Mouse (Mus musculus) embryo, embryonic 9.5 days (tissue): ENCODE results near the gene Atp8b5.

ENCODE experiments used
- DNase-seq: peaks from one replicate; pipeline ENCODE4 v3.0.0-alpha.2; 2017; ENCODE audit errors: extremely low spot score

Atp8b5 gene

DNA sequence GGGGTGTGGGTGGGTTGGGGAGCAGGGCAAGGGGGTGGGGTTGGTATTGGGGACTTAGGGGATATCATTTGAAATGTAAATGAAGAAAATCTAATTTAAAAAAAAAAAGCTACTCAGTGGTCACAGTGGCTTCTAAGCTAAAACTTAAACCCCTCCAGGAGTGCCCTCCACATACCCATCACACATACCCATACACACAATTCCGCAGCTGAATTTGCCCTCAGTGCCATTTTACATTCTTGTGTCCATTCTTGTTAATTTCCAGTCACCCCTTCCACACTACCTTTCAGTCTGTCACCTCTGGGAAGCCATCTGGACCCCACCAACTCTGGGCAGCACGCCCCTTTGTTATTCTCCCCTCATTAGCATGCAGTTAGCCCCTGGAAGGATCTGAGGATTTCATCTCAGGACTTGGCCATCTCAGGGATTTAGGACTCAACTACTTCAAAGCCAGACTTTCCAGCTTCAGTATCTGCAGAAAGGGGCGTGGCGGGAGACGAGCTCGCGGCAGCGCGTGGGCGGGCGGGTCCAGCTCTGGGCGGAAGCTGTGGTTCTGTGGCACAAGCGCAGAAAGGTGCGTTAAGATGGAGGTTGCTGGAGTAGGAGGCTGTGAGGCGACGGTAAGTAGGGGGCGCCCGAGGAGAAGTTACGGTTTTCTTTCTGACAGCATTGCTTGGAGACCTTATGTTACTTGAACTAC lies at the start of gene Atp8b5:
Gene Atp8b5 (plus strand): TSS at position 537 of the 700 bp plus-strand sequence.
- DNase-seq: peak; percentile 80

DNA sequence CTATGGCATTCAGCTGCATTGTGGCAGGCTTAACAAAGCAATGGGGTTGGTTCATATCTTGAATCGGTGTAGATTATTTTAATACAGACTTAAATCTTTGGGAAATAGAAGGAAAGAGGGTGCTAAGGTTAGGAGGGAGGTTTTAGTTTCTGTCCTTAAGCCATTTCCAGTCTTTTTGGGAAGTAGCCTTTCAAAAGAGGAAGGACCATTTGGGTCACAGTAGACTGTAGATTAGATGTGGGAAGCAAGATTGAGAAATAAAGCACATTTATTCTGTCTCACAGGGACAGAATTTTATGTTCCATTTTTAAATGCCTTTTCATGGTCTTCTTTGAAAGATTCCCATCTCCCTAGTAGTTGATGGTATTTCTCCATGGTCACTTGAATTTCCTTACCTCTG lies 49.0 kb upstream of the Atp8b5 start:
- no peak for DNase-seq

DNA sequence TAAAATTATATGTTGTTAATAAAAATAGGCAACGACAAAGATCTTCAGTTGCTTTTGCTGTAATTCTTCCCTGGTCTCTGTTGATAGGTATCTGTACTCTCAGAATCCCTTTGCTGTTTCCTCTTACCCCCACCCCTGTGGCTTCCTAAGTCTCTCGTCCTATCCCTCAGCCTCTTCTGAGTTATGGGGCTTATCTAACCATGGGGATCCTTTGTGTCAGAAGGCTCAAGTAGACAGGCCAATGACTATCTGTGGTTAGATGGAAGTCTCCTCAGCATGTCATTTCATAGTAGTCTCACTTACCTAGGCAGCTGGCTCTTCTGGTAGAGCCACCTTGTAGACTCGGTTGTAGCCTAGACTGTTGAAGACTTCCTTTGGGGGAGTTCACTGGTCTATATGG lies 35.1 kb upstream of the Atp8b5 start:
- DNase-seq: no peak

DNA sequence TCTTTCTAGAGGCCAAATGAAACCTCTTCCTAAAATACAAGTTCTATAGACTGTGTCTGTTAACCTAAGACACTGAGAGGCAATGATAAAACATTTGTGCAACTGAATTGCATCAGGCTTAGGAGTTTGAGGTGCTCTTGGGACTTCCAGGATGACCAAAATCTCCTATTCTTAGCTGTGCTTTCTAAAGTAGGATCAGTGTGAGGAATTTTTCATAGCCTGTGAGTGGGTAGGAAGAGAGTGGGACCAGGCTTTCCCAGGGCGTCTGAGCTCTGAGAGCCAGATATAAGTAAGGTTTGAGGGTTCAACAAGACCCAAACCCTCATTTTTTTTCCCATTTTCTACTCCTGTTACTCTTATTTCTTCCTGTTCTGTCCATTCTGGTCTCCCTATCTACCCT lies 34.0 kb upstream of the Atp8b5 start:
- DNase-seq: no peak

DNA sequence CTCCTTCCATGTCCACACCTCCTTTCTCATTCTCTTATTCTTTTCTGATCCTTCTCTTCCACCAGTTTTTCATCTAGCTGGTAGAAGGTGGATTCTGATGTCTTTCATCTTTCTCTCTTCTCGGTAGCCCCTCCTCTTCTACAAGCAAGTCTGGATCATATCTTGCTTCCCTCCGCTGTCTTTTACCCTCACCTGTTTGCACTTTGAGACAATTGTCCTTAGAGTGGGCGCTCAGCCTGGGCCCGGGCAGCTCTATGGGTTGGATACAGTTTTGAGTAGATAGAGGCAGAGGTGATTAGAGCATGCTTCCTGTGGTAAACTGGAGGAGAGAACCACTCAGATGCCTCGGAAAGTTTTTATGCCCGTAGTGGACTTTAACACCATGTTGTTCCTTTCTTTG lies 33.5 kb upstream of the Atp8b5 start:
- DNase-seq: no peak

DNA sequence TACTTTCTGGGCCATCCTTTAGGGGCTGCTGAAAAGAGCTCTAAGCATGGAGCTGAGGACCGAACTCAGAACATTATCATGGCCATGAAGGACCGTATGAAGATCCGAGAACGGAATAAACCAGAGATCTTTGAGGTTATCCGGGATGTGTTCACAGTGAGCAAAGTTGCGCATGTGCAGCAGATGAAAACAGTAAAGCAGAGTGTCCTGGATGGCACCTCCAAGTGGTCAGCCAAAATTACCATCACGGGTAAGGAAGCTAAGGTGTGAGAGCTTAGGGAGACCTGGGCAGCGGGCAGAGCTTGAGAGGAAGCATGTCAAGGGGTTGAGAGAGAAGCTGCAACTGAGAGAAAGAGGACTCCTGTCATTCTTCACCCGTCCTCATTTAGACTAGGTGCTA lies 30.1 kb upstream of the Atp8b5 start:
- no peak for DNase-seq

DNA sequence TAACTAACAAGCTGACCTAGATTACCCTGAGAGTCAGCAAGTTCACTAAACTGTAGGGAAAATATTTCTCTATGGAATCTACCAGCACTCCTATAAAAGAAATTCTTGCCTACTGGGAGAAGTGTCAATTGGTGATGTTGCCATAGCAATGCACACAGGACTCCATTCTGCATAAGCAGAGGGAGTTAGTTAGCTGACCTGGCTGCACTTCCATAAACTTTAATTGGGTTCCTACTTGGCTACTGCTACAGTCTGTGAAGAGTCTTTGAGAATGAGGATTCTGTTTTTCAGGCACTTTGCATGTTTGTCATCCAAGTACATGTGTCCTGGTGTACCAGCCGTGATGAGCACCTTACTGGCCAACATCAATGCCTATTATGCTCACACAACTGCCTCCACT lies 26.2 kb upstream of the Atp8b5 start:
- no peak for DNase-seq

DNA sequence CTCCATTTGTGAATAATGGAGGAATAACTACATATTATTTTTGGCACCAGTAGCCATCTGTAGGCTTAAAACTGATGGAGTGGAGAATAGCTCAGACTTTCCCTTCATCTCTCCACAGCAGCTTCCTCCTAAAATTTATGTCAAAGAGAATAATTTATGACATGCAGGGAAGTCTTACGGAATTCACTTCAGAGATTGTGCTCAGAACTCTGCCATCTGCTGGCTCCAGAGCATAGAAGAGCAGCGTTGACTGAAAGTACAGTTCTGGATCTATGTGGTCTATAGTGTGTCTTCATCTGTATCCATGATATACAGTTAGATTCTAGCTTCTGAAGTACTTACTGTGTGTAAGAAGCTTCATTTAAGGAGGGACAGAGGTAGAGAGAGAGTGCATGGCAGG lies 22.9 kb upstream of the Atp8b5 start:
- no peak for DNase-seq

DNA sequence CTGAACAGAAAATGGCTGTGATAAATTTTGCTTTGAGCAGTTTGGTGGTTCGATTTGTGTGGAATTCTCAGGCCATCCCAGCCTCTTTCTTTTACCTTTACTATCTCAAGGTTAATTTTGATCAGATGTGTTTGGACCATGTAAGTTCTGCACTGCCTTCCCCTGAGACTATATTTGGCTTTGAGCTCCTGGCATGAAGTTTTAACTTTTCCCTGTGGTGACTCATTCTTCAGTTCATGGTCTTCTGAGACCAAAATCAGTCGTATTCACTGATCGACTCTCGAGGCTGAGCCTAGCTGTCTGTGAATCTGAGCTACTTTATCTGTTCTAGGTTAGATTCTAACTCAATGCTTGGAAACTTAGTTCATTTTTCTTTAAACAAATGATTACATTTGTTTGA lies 21.2 kb upstream of the Atp8b5 start:
- no peak for DNase-seq

DNA sequence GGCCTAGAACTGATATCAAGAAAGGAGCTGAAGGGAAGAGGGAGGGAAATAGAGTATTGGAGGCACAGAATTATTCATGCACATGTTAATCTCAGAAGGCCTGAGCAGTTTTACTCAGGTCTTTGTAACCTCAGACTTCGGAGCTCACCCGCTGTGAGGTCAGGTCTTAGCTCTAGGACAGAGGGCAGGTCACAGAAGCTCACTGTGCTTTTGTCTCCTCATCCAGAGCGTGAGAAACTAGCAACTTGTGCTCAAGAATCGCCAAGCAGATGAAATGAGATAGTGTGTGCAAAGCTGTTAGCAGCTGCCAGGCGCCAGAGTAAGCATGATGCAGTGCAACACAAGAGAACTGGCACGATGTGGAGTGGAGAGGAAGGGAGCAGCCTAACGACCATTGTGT lies 18.9 kb upstream of the Atp8b5 start:
- peak; percentile 19 for DNase-seq

DNA sequence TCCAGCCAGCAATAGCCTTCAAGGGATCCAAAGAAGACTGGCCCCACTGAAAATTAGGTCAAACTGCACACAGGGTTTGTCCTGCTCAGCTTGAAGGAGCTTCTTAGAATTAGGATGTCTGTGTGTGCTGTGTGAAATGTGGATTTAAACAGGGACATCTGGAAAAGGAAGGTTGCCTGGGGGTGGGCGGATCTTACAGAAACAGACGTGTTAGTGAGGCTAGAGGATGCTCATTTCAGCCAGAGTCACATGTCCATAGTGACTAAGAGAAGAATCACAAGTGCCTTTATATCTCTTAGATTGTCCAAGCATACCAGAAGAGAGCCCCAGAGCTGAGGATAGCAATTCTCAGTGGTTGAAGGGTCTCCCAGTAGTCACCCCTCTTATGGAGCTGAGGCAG lies 18.1 kb upstream of the Atp8b5 start:
- DNase-seq: no peak

DNA sequence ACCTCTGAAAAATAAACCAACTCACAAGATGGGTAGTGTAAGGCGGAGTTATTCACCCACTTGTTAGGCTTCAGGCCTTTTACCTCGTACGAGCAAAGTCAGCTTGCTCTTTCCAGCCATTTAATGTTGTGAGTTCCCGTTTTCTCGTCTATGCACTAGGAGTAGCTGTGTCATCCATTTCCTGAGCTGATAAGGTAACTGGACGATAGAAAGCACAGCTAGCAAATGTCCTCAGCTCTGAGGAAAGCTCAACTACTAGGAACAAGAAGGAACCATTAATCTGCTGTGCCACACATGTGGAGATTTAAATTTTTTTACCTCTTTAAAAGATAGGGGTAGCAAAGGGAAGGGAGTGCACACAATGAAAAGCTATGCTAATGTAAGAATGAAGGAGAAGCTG lies 15.7 kb upstream of the Atp8b5 start:
- no peak for DNase-seq

DNA sequence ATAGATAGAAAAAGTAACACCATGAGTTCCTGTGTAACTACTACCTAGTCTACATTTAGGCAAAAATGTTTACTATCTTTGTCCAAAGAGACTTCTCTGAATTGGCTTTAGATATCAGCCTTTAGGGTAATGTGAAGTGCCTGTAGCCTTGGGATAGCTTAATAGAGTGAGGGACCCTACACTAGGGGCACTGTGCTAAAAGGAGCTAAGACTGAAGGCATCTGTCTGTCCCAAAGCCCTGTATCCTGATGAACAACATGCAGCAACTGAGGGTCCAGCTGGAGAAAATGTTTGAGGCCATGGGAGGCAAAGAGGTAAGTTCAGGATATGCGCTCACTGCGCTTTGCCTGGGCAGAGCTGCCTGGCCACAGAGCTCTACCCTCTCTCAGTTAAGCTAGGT lies 9.9 kb upstream of the Atp8b5 start:
- DNase-seq: no peak

DNA sequence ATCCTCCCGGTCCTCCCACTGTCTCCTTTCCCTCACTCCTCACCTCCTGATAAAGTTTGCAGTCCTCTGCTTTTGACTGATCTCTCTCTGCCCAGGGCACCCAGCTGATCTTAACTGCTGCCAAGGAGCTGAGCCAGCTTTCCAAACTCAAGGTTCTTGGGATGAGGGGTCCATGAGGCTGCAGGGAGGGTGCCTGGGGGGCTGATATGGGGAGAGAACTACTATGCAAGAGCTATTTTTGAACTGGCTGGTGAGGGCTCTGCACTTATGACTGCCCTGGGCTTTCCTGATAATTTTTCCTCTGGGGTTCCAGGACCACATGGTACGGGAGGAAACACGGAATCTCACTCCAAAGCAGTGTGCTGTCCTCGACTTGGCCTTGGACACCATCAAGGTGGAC lies 8.4 kb upstream of the Atp8b5 start:
- DNase-seq: no peak

DNA sequence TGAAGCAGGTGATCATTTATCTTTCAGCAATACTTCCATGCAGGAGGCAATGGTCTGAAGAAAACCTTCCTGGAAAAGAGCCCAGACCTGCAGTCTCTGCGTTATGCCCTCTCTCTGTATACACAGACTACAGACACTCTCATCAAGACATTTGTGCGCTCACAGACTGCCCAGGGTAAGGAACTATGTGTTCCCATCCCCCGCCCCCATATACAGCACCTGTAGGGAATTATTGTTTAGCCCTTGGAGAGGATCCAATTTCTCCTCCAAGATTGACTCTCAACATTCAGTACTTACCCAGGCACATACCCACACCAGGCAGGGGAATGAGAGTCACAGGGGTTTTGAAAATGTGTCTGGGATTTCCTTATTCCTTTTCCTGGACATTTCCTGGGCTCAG lies 7.5 kb upstream of the Atp8b5 start:
- no peak for DNase-seq

DNA sequence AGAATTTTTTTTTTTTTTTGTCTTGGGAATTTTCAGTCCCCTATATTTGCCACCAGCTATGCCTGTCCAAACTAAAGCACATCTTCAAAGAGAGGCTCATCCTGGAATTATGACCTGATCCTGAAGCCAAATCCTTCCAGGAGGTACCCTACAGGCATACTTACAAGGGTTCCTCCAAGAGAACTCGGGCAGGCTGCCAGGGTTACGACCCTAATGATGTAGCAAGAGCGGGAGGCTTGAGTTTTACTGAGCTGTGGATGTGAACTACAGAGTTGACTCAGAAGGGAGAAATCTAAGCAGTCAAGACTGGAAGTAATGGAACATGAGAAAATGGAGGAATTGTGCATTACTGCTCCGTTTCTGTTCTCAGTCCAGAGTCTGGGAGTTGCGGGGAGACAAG lies 6.9 kb upstream of the Atp8b5 start:
- no peak for DNase-seq

DNA sequence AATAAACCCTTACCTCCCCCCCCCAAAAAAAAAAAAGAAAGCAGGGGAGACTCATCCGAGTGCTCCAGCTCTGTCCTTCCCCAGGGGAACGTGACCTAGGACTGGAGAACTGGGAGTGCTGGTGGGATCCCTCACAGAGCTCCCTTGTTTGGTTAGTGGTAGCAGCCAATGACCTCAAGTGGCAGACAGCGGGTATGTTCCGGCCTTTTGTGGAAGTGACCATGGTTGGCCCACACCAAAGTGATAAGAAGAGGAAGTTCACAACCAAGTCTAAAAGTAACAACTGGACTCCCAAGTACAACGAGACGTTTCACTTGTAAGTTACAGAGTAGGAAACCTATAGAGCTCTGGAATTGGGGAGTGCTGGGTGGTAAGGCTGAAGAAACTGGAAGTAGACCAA lies 4.1 kb upstream of the Atp8b5 start:
- DNase-seq: no peak

DNA sequence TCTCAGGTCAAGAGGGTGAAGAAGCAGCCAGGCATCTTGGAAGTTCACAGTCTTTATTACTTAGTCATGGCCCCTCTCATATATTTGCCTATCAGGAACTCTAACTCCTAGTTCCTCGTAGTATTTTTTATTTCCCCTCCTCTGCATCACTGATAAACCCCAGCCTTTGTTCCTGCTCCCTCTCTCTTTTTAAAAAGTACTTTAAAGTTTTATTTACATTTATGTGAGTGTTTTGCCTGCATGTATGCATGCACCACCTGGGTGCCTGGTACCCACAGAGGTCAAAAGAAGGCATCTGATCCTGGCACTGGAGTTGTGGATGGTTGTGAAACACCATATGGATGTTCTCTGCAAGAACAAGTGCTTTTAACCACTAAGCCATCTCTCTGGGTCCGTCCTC lies 813 bp upstream of the Atp8b5 start:
- DNase-seq: no peak

DNA sequence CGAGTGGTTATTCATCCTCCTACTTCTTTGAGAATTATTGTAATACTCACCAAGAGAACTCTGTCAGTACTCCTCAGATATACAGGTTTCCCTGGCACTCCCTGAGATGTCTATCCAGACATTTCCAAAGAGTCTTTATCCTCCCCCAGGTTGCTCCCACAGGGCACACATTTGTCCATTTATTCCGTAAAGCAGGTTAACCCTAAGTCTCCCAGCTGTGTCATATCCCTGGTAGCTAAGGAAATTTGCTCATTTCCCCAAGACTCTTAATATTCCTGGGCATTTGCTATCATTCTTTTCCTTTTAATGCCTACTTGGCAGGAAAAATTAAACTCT lies 332 bp downstream of the Atp8b5 start:
- no peak for DNase-seq

DNA sequence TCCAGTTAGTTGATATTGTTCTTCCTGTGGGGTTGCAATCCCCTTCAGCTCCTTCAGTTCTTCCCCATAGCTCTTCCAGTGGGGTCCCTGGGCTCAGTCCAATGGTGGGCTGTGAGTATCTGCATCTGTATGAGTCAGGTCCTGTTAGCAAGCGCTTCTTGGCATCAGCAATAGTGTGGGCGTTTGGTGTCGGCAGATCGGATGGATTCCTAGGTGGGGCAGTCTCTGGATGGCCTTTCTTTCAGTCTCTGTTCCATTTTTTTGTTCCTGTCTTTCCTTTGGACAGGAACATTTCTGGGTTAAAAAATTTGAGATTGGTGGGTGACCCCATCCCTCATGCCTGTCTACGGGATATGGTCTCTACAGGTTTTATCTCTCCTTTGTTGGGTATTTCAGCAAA lies 18.5 kb downstream of the Atp8b5 start:
- DNase-seq: no peak

DNA sequence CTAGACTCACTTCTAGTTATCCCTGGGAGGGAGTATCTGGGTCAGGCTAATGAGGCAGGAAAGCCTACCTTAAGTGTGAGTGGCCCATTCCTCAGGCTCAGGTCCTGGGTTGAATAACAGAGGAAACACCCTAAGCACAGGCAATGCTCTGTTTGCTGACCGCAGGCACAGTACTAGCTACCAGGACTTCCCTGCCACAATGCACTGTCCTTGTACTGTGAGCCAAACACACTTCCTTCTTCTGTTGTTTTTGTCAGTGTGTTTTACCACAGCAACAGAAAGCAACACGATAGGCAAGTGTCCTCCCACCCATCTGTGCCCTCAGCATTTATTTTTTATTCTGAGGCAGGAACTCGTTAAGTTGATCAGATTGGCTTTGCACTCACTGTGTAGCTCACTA lies 20.3 kb downstream of the Atp8b5 start:
- DNase-seq: no peak

DNA sequence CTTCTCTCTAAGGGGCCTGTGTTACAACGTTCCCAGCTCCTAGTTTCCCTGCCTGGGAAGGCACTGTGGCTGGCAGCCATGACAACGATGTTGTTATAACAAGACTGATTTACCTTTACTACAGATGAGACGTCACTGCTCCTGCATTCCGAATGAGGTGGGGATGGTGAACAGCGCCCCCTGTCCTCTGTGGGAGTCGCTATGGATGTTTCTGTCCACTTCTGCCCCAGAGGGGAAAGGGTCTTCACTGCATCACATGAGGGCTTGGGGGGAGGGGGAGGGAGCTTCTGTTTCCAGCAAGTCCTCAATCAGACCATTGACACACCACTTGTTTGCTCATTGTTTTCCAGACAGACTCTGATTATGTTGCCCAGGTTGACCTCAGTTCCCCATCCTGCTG lies 27.0 kb downstream of the Atp8b5 start:
- DNase-seq: peak; percentile 22

DNA sequence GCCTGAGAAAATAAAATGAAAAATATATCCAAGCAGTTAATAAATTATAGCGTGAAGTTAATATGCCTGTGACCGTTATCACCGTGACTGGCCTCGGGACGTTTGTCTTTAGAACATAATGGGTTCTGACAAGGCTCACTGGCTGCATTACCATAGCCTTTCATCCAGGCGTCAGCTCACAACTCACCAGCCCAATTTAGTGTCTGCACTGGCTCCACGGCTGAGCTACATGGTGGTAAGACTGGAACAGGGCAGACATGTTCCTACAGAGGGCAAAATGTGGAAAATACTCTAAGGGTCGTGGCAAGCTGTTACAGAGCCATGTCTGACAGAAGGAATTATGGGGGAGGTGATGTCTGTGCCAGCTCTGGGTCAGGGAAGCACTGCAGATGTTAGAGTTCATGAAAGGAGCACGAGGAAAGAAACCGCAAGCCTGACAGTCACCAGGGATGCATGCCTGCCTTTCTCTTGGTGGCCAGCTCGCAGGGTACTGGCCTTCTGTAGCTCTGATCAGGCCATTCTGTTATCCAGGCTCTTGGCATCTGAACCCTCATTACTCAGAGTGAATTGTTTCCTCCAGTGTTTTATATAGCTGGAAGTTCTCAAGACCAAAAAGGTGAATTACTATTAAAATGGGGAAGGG lies 42.9 kb downstream of the Atp8b5 start:
- peak; percentile 15 for DNase-seq

DNA sequence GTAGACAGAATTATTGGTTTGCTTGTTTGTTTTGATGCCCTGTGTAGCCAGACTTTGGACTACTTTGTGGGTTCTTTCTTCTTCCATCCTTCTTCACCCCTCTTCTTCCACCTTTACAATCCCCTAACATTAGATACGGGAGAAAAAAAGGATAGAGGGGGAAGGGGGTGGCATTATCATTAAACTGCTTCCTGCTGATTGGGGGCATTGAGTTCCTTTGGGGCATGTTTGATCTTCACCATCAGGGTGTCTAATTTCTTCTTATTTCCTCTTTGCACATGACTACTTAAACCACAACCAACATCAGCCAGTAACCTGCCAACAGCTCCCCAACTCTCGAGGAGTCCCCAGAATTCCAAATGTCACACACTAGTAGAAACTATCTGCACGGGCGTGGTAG lies 54.6 kb downstream of the Atp8b5 start:
- no peak for DNase-seq
